Mouse (Mus musculus) limb, embryonic 15.5 days (tissue): Measurements from ENCODE around the gene Mrpl38. TPM values are rescaled to one million over a fixed set of nuclear protein-coding genes. Genes with fewer than 3 reads are reported as not detected.
A peak's percentile ranks its signal among the peaks of the same experiment; 100 is the strongest.

Source experiments
- ATAC-seq: fragments of 200-750 bp; cut with Nextera tagmentation; 2 replicates; pipeline ENCODE4 v1.8.0; 2017; ENCODE audit warnings: low read depth, moderate TSS enrichment; ENCODE audit not compliant: insufficient number of reproducible peaks, low FRiP score, low TSS enrichment
- H3K27ac ChIP-seq: fragments of 300-500 bp; sonication (generic); 2 replicates; pipeline ENCODE4 v1.5.1; 2015; ENCODE audit warnings: moderate library complexity, mild to moderate bottlenecking, inconsistent platforms
- H3K27me3 ChIP-seq: fragments of 300-500 bp; sonication (generic); 2 replicates; pipeline ENCODE4 v1.6.1; 2015; ENCODE audit warnings: inconsistent platforms
- H3K36me3 ChIP-seq: fragments of 300-500 bp; sonication (generic); 2 replicates; pipeline ENCODE4 v1.6.1; 2015; ENCODE audit warnings: inconsistent platforms
- H3K4me1 ChIP-seq: fragments of 300-500 bp; sonication (generic); 2 replicates; pipeline ENCODE4 v1.6.1; 2015; ENCODE audit warnings: inconsistent platforms
- H3K4me2 ChIP-seq: fragments of 300-500 bp; sonication (generic); 2 replicates; pipeline ENCODE4 v1.6.1; 2015; ENCODE audit warnings: mild to moderate bottlenecking, inconsistent platforms
- H3K4me3 ChIP-seq: fragments of 300-500 bp; sonication (generic); 2 replicates; pipeline ENCODE4 v1.5.1; 2015; ENCODE audit warnings: mild to moderate bottlenecking, inconsistent platforms
- H3K9ac ChIP-seq: fragments of 300-500 bp; sonication (generic); 2 replicates; pipeline ENCODE4 v1.6.1; 2015; ENCODE audit warnings: inconsistent platforms
- H3K9me3 ChIP-seq: fragments of 300-500 bp; sonication (generic); 2 replicates; pipeline ENCODE4 v1.6.1; 2016; ENCODE audit warnings: inconsistent platforms
- WGBS: fragments of 180-500 bp; shearing (Covaris S2); methylation state at CpG from one replicate; pipeline ENCODE4 v1.1.7; 2015; 5-methylcytosine and 5-hydroxymethylcytosine counted together
- polyA plus RNA-seq: library from polyadenylated mRNA; unstranded; fragments of >200 nt; fragmentation: Nextera tagmentation; extraction: Ambion mirVana; gene quantifications from 2 replicates; pipeline ENCODE4 v1.2.1, GENCODE M21; 2015

The Mrpl38 gene
- 83.9 and 85.5 TPM in 2 replicates for polyA plus RNA-seq

- peak within 1 kb of the TSS; percentile 94 for H3K4me3 ChIP-seq
- peaks cover 52% of the 10 kb centered on the region for H3K36me3 ChIP-seq
- peaks cover 19% of the 10 kb centered on the region; the same call in 1 of the 2 replicates for H3K4me1 ChIP-seq
- peak within 1 kb of the TSS; percentile 71 for H3K9ac ChIP-seq
- H3K9me3 ChIP-seq, result no peaks in the 10 kb centered on the region
- H3K27ac ChIP-seq, result peak within 1 kb of the TSS; percentile 83
- peak; percentile 93 for ATAC-seq
- peak within 1 kb of the TSS; percentile 72 for H3K4me2 ChIP-seq
- H3K27me3 ChIP-seq, result no peaks in the 10 kb centered on the region
- under 1% methylated on average over 53 of the region's 60 CpGs for WGBS
These were observed at the start of gene Mrpl38 for GRCm38 (mm10) chr11:116138468-116139138. Mrpl38 (minus strand) TSS chr11:116138868.

- no peak overlapping the region for H3K4me3 ChIP-seq
- WGBS, result 64% methylated on average over 11 of the region's 11 CpGs
- peak overlapping the region; percentile 30; the same call in 1 of the 2 replicates for H3K27ac ChIP-seq
- ATAC-seq, result no peak
- no peaks in the 10 kb centered on the region for H3K27me3 ChIP-seq
- 0 out of 2 replicates have a peak, but pooled peaks cover 13% of the 10 kb centered on the region for H3K4me1 ChIP-seq
- no peak overlapping the region for H3K4me2 ChIP-seq
- H3K36me3 ChIP-seq, result peaks cover 64% of the 10 kb centered on the region
- H3K9me3 ChIP-seq, result no peaks in the 10 kb centered on the region
- no peak overlapping the region for H3K9ac ChIP-seq
These were observed 48.7 kb upstream of the Mrpl38 start for GRCm38 (mm10) chr11:116187226-116187930.

GRCm38 (mm10) chr11:116186360-116186759 lies 47.7 kb upstream of the Mrpl38 start:
- Histone ChIP-seq H3K4me1 (0 out of 2 replicates have a peak, but pooled peaks cover 13% of the 10 kb centered on the region), H3K4me3 (no peak overlapping the region), H3K4me2 (no peak overlapping the region), H3K27ac (peak overlapping the region; percentile 80), H3K9me3 (no peaks in the 10 kb centered on the region), H3K36me3 (peaks cover 73% of the 10 kb centered on the region), H3K9ac (no peak overlapping the region), H3K27me3 (no peaks in the 10 kb centered on the region)
- WGBS, result 86% methylated on average over 11 of the region's 11 CpGs
- ATAC-seq, result no peak

GRCm38 (mm10) chr11:116185836-116186235 lies 47.2 kb upstream of the Mrpl38 start:
- Histone ChIP-seq H3K9ac (no peak overlapping the region), H3K36me3 (peaks cover 70% of the 10 kb centered on the region), H3K4me1 (0 out of 2 replicates have a peak, but pooled peaks cover 13% of the 10 kb centered on the region), H3K4me2 (no peak overlapping the region), H3K27ac (peak overlapping the region; percentile 80), H3K9me3 (no peaks in the 10 kb centered on the region), H3K27me3 (no peaks in the 10 kb centered on the region), H3K4me3 (no peak overlapping the region)
- peak; percentile 77 for ATAC-seq
- WGBS, result 59% methylated on average over 3 of the region's 3 CpGs

- WGBS, result 78% methylated on average over 20 of the region's 20 CpGs
- H3K9me3 ChIP-seq, result no peaks in the 10 kb centered on the region
- H3K9ac ChIP-seq, result no peak overlapping the region
- H3K4me2 ChIP-seq, result no peak overlapping the region
- no peak overlapping the region for H3K4me3 ChIP-seq
- no peaks in the 10 kb centered on the region for H3K4me1 ChIP-seq
- no peaks in the 10 kb centered on the region for H3K27me3 ChIP-seq
- peaks cover 90% of the 10 kb centered on the region for H3K36me3 ChIP-seq
- ATAC-seq, result no peak
- no peak overlapping the region for H3K27ac ChIP-seq
These were observed 39.9 kb upstream of the Mrpl38 start for GRCm38 (mm10) chr11:116178411-116179121.

GRCm38 (mm10) chr11:116176010-116176409 lies 37.3 kb upstream of the Mrpl38 start:
- H3K36me3 ChIP-seq, result peaks cover 91% of the 10 kb centered on the region

GRCm38 (mm10) chr11:116174775-116175448 lies 36.2 kb upstream of the Mrpl38 start:
- WGBS, result 89% methylated on average over 22 of the region's 22 CpGs
- H3K4me1 ChIP-seq, result no peaks in the 10 kb centered on the region
- H3K4me2 ChIP-seq, result no peak overlapping the region
- H3K27me3 ChIP-seq, result no peaks in the 10 kb centered on the region
- H3K36me3 ChIP-seq, result peaks cover 81% of the 10 kb centered on the region
- H3K27ac ChIP-seq, result no peak overlapping the region
- H3K4me3 ChIP-seq, result no peak overlapping the region
- ATAC-seq, result no peak
- no peak overlapping the region for H3K9ac ChIP-seq
- no peaks in the 10 kb centered on the region for H3K9me3 ChIP-seq

More at GRCm38 (mm10) chr11:116176010-116176409, 37.3 kb upstream of the Mrpl38 start:
- ATAC-seq, result no peak
- Histone ChIP-seq H3K4me3 (no peak overlapping the region), H3K9ac (no peak overlapping the region), H3K27me3 (no peaks in the 10 kb centered on the region), H3K4me2 (no peak overlapping the region), H3K27ac (no peak overlapping the region), H3K4me1 (no peaks in the 10 kb centered on the region), H3K9me3 (no peaks in the 10 kb centered on the region)
- WGBS, result 89% methylated on average over 7 of the region's 7 CpGs

- Histone ChIP-seq H3K36me3 (peaks cover 54% of the 10 kb centered on the region), H3K4me2 (no peak overlapping the region), H3K9me3 (no peaks in the 10 kb centered on the region), H3K9ac (no peak overlapping the region), H3K4me1 (peaks cover 10% of the 10 kb centered on the region), H3K27ac (no peak overlapping the region), H3K27me3 (no peaks in the 10 kb centered on the region), H3K4me3 (no peak overlapping the region)
- ATAC-seq, result no peak
- WGBS, result 90% methylated on average over 2 of the region's 2 CpGs
These were observed 33.3 kb upstream of the Mrpl38 start for GRCm38 (mm10) chr11:116171959-116172358.

GRCm38 (mm10) chr11:116170003-116170800 lies 31.5 kb upstream of the Mrpl38 start:
- Histone ChIP-seq H3K4me2 (no peak overlapping the region), H3K9me3 (no peaks in the 10 kb centered on the region), H3K36me3 (peaks cover 40% of the 10 kb centered on the region), H3K4me1 (peaks cover 17% of the 10 kb centered on the region), H3K9ac (no peak overlapping the region), H3K27me3 (no peaks in the 10 kb centered on the region), H3K27ac (no peak overlapping the region), H3K4me3 (no peak overlapping the region)
- no peak for ATAC-seq
- WGBS, result 86% methylated on average over 5 of the region's 5 CpGs

GRCm38 (mm10) chr11:116169214-116169613 lies 30.5 kb upstream of the Mrpl38 start:
- Histone ChIP-seq H3K36me3 (peaks cover 31% of the 10 kb centered on the region), H3K4me1 (peaks cover 17% of the 10 kb centered on the region), H3K9ac (no peak overlapping the region), H3K9me3 (no peaks in the 10 kb centered on the region), H3K4me3 (no peak overlapping the region), H3K27ac (no peak overlapping the region), H3K27me3 (no peaks in the 10 kb centered on the region), H3K4me2 (no peak overlapping the region)
- 86% methylated on average over 3 of the region's 3 CpGs for WGBS
- ATAC-seq, result no peak
